Mouse (Mus musculus) lung, embryonic 15.5 days (tissue): ENCODE measurements around the gene Dmrtb1. TPM values are rescaled to one million over a fixed set of nuclear protein-coding genes. Genes with fewer than 3 reads are reported as not detected.

Experiments used
- ATAC-seq: fragments of 200-750 bp; cut with Nextera tagmentation; 2 replicates; pipeline ENCODE4 v1.8.0; 2017; ENCODE audit warnings: moderate number of reproducible peaks, borderline replicate concordance; ENCODE audit not compliant: low FRiP score, low TSS enrichment; ENCODE audit errors: extremely low read depth
- H3K27ac ChIP-seq: fragments of 300-500 bp; sonication (generic); 2 replicates; pipeline ENCODE4 v1.5.1; 2015; ENCODE audit warnings: moderate library complexity, mild to moderate bottlenecking, inconsistent platforms
- H3K27me3 ChIP-seq: fragments of 300-500 bp; sonication (generic); 2 replicates; pipeline ENCODE4 v1.6.1; 2015; ENCODE audit warnings: inconsistent platforms
- H3K36me3 ChIP-seq: fragments of 300-500 bp; sonication (generic); 2 replicates; pipeline ENCODE4 v1.6.1; 2015; ENCODE audit warnings: inconsistent platforms
- H3K4me1 ChIP-seq: fragments of 300-500 bp; sonication (generic); 2 replicates; pipeline ENCODE4 v1.6.1; 2015; ENCODE audit warnings: inconsistent platforms
- H3K4me2 ChIP-seq: fragments of 300-500 bp; sonication (generic); 2 replicates; pipeline ENCODE4 v1.6.1; 2015; ENCODE audit warnings: inconsistent platforms, mild to moderate bottlenecking, moderate library complexity
- H3K4me3 ChIP-seq: fragments of 300-500 bp; sonication (generic); 2 replicates; pipeline ENCODE4 v1.5.1; 2015; ENCODE audit warnings: mild to moderate bottlenecking, inconsistent platforms
- H3K9ac ChIP-seq: fragments of 300-500 bp; sonication (generic); 2 replicates; pipeline ENCODE4 v1.6.1; 2015; ENCODE audit warnings: inconsistent platforms
- H3K9me3 ChIP-seq: fragments of 300-500 bp; sonication (generic); 2 replicates; pipeline ENCODE4 v1.6.1; 2016; ENCODE audit warnings: inconsistent platforms
- WGBS: fragments of 180-500 bp; shearing (Covaris S2); methylation state at CpG from one replicate; pipeline ENCODE4 v1.1.7; 2015; 5-methylcytosine and 5-hydroxymethylcytosine counted together
- polyA plus RNA-seq: library from polyadenylated mRNA; unstranded; fragments of >200 nt; fragmentation: Nextera tagmentation; extraction: Ambion mirVana; gene quantifications from 2 replicates; pipeline ENCODE4 v1.2.1, GENCODE M21; 2015

Gene Dmrtb1
- polyA plus RNA-seq, 1 experiment from 2014 or later = not detected

- H3K9me3 ChIP-seq = no peaks in the 10 kb centered on the region
- no peaks in the 10 kb centered on the region for H3K36me3 ChIP-seq
- 61% methylated on average over 9 of the region's 9 CpGs for WGBS
- H3K4me1 ChIP-seq = 0 out of 2 replicates have a peak, but pooled peaks cover 4% of the 10 kb centered on the region
- no peak overlapping the region for H3K4me2 ChIP-seq
- ATAC-seq = no peak
- no peak overlapping the region for H3K4me3 ChIP-seq
- no peaks in the 10 kb centered on the region for H3K27me3 ChIP-seq
- H3K27ac ChIP-seq = no peak overlapping the region
- H3K9ac ChIP-seq = no peak overlapping the region
Observed at GRCm38 (mm10) chr4:107716754-107717299, 32.8 kb upstream of the Dmrtb1 start.

- no peak overlapping the region for H3K9ac ChIP-seq
- H3K36me3 ChIP-seq = no peaks in the 10 kb centered on the region
- H3K4me3 ChIP-seq = no peak overlapping the region
- ATAC-seq = no peak
- H3K27ac ChIP-seq = no peak overlapping the region
- no peaks in the 10 kb centered on the region for H3K9me3 ChIP-seq
- WGBS = 67% methylated on average over 4 of the region's 4 CpGs
- H3K4me2 ChIP-seq = no peak overlapping the region
- H3K4me1 ChIP-seq = no peaks in the 10 kb centered on the region
- H3K27me3 ChIP-seq = no peaks in the 10 kb centered on the region; the same call in 1 of the 2 replicates
Observed at GRCm38 (mm10) chr4:107706884-107707283, 22.9 kb upstream of the Dmrtb1 start.

- no peaks in the 10 kb centered on the region for H3K9me3 ChIP-seq
- 81% methylated on average over 1 of the region's 1 CpGs for WGBS
- H3K9ac ChIP-seq = no peak overlapping the region
- no peak for ATAC-seq
- H3K36me3 ChIP-seq = no peaks in the 10 kb centered on the region
- H3K27ac ChIP-seq = no peak overlapping the region
- H3K4me2 ChIP-seq = no peak overlapping the region
- H3K4me1 ChIP-seq = no peaks in the 10 kb centered on the region
- H3K27me3 ChIP-seq = no peaks in the 10 kb centered on the region; the same call in 1 of the 2 replicates
- no peak overlapping the region for H3K4me3 ChIP-seq
Observed at GRCm38 (mm10) chr4:107704185-107704584, 20.2 kb upstream of the Dmrtb1 start.

- H3K27me3 ChIP-seq = no peaks in the 10 kb centered on the region
- no peak overlapping the region for H3K27ac ChIP-seq
- H3K4me3 ChIP-seq = no peak overlapping the region
- no peak for ATAC-seq
- H3K4me1 ChIP-seq = no peaks in the 10 kb centered on the region
- H3K4me2 ChIP-seq = no peak overlapping the region
- H3K36me3 ChIP-seq = no peaks in the 10 kb centered on the region
- H3K9me3 ChIP-seq = no peaks in the 10 kb centered on the region
- WGBS = 68% methylated on average over 11 of the region's 11 CpGs
- no peak overlapping the region for H3K9ac ChIP-seq
Observed at GRCm38 (mm10) chr4:107701679-107702078, 17.6 kb upstream of the Dmrtb1 start.

- Histone ChIP-seq H3K4me3 (no peak overlapping the region), H3K27ac (no peak overlapping the region), H3K27me3 (no peaks in the 10 kb centered on the region), H3K36me3 (no peaks in the 10 kb centered on the region), H3K4me2 (no peak overlapping the region), H3K9me3 (no peaks in the 10 kb centered on the region), H3K4me1 (no peaks in the 10 kb centered on the region), H3K9ac (no peak overlapping the region)
- ATAC-seq = no peak
- WGBS = 27% methylated on average over 11 of the region's 11 CpGs
Observed at GRCm38 (mm10) chr4:107701116-107701515, 17.1 kb upstream of the Dmrtb1 start.

GRCm38 (mm10) chr4:107699271-107699670 lies 15.2 kb upstream of the Dmrtb1 start:
- Histone ChIP-seq H3K4me3 (no peak overlapping the region), H3K9me3 (no peaks in the 10 kb centered on the region), H3K4me2 (no peak overlapping the region), H3K27ac (no peak overlapping the region), H3K36me3 (no peaks in the 10 kb centered on the region), H3K27me3 (no peaks in the 10 kb centered on the region), H3K9ac (no peak overlapping the region), H3K4me1 (no peaks in the 10 kb centered on the region)
- no peak for ATAC-seq
- 67% methylated on average over 9 of the region's 9 CpGs for WGBS

- WGBS = 43% methylated on average over 5 of the region's 5 CpGs
- Histone ChIP-seq H3K27me3 (no peaks in the 10 kb centered on the region), H3K4me2 (no peak overlapping the region), H3K4me3 (no peak overlapping the region), H3K27ac (no peak overlapping the region), H3K4me1 (no peaks in the 10 kb centered on the region), H3K9me3 (no peaks in the 10 kb centered on the region), H3K36me3 (no peaks in the 10 kb centered on the region), H3K9ac (no peak overlapping the region)
- ATAC-seq = no peak
Observed at GRCm38 (mm10) chr4:107693816-107694215, 9.8 kb upstream of the Dmrtb1 start.

GRCm38 (mm10) chr4:107688213-107688612 lies 4.2 kb upstream of the Dmrtb1 start:
- no peak overlapping the region for H3K9ac ChIP-seq
- H3K36me3 ChIP-seq = no peaks in the 10 kb centered on the region
- no peak overlapping the region for H3K27ac ChIP-seq

GRCm38 (mm10) chr4:107687127-107687526 lies 3.1 kb upstream of the Dmrtb1 start:
- H3K4me3 ChIP-seq = no peak overlapping the region
- no peak overlapping the region for H3K9ac ChIP-seq
- H3K9me3 ChIP-seq = no peaks in the 10 kb centered on the region
- no peak overlapping the region for H3K4me2 ChIP-seq
- no peak overlapping the region for H3K27ac ChIP-seq
- WGBS = 27% methylated on average over 12 of the region's 12 CpGs
- no peaks in the 10 kb centered on the region for H3K36me3 ChIP-seq
- H3K4me1 ChIP-seq = no peaks in the 10 kb centered on the region
- no peaks in the 10 kb centered on the region; the same call in 1 of the 2 replicates for H3K27me3 ChIP-seq
- no peak for ATAC-seq

More at GRCm38 (mm10) chr4:107688213-107688612, 4.2 kb upstream of the Dmrtb1 start:
- H3K4me3 ChIP-seq = no peak overlapping the region
- H3K4me1 ChIP-seq = no peaks in the 10 kb centered on the region
- H3K27me3 ChIP-seq = no peaks in the 10 kb centered on the region; the same call in 1 of the 2 replicates
- no peak overlapping the region for H3K4me2 ChIP-seq
- ATAC-seq = no peak
- H3K9me3 ChIP-seq = no peaks in the 10 kb centered on the region
- WGBS = 13% methylated on average over 11 of the region's 11 CpGs

GRCm38 (mm10) chr4:107683006-107683756 lies 849 bp downstream of the Dmrtb1 start:
- no peaks in the 10 kb centered on the region for H3K36me3 ChIP-seq

GRCm38 (mm10) chr4:107681099-107681849 lies 2.8 kb downstream of the Dmrtb1 start:
- no peak overlapping the region for H3K27ac ChIP-seq
- H3K4me1 ChIP-seq = no peaks in the 10 kb centered on the region
- no peaks in the 10 kb centered on the region for H3K9me3 ChIP-seq
- no peak for ATAC-seq
- H3K36me3 ChIP-seq = no peaks in the 10 kb centered on the region
- 36% methylated on average over 9 of the region's 9 CpGs for WGBS
- H3K4me2 ChIP-seq = no peak overlapping the region
- no peaks in the 10 kb centered on the region for H3K27me3 ChIP-seq
- no peak overlapping the region for H3K9ac ChIP-seq
- H3K4me3 ChIP-seq = no peak overlapping the region

More at GRCm38 (mm10) chr4:107683006-107683756, 849 bp downstream of the Dmrtb1 start:
- Histone ChIP-seq H3K9me3 (no peaks in the 10 kb centered on the region), H3K4me3 (no peak overlapping the region), H3K27ac (no peak overlapping the region), H3K27me3 (no peaks in the 10 kb centered on the region; the same call in 1 of the 2 replicates), H3K4me2 (no peak overlapping the region), H3K9ac (no peak overlapping the region), H3K4me1 (no peaks in the 10 kb centered on the region)
- no peak for ATAC-seq
- 85% methylated on average over 37 of the region's 37 CpGs for WGBS
